Mouse (Mus musculus) liver, adult 2 months (tissue): ENCODE data around the gene Olfr812. TPM values are rescaled to one million over a fixed set of nuclear protein-coding genes. Genes with fewer than 3 reads are reported as not detected.

Experiments
- DNase-seq: peaks from one replicate; pipeline ENCODE4 v3.0.0-alpha.2; 2011; ENCODE audit warnings: low read depth, low spot score; ENCODE audit errors: extremely low read depth
- H3K27ac ChIP-seq: fragments of 200-500 bp; replicated peaks from 2 replicates; pipeline ENCODE4 v1.5.1; 2012; ENCODE audit warnings: low read depth, mild to moderate bottlenecking, control low read depth, inconsistent platforms, low read length; ENCODE audit not compliant: insufficient read depth
- H3K27me3 ChIP-seq: fragments of 200-500 bp; 2 replicates; pipeline ENCODE4 v1.6.1; 2012; ENCODE audit warnings: mild to moderate bottlenecking, moderate library complexity, low read length, inconsistent platforms; ENCODE audit not compliant: control insufficient read depth, insufficient read depth
- H3K36me3 ChIP-seq: fragments of 200-500 bp; 2 replicates; pipeline ENCODE4 v1.6.1; 2012; ENCODE audit warnings: low read length, inconsistent platforms; ENCODE audit not compliant: control insufficient read depth, insufficient read depth
- H3K4me1 ChIP-seq: fragments of 200-500 bp; 2 replicates; pipeline ENCODE4 v1.6.1; 2011; ENCODE audit warnings: low read length; ENCODE audit not compliant: control insufficient read depth, insufficient read depth
- H3K4me3 ChIP-seq: fragments of 200-500 bp; 2 replicates; pipeline ENCODE4 v1.5.1; 2011; ENCODE audit warnings: low read depth, mild to moderate bottlenecking, control low read depth, low read length, moderate library complexity; ENCODE audit not compliant: insufficient read depth
- H3K79me2 ChIP-seq: fragments of 200-500 bp; 2 replicates; pipeline ENCODE4 v1.6.1; 2012; ENCODE audit warnings: inconsistent platforms, mild to moderate bottlenecking, low read length, moderate library complexity; ENCODE audit not compliant: control insufficient read depth, insufficient read depth
- H3K9ac ChIP-seq: fragments of 200-500 bp; 2 replicates; pipeline ENCODE4 v1.6.1; 2012; ENCODE audit warnings: low read depth, mild to moderate bottlenecking, control low read depth, inconsistent platforms, low read length
- CTCF ChIP-seq: fragments of 200-500 bp; IDR thresholded peaks from 2 replicates; pipeline ENCODE4 v1.5.1; 2011; ENCODE audit warnings: low read depth, low read length, control low read depth
- POLR2A ChIP-seq: fragments of 200-500 bp; IDR thresholded peaks from 2 replicates; pipeline ENCODE4 v1.6.1; 2011; ENCODE audit warnings: low read length, control low read depth; ENCODE audit not compliant: insufficient read depth; ENCODE audit errors: extremely low read depth
- WGBS: fragments of 180-500 bp; shearing (Covaris S2); methylation state at CpG from one replicate; pipeline ENCODE4 v1.1.7; 2018; 5-methylcytosine and 5-hydroxymethylcytosine counted together
- polyA plus RNA-seq: library from polyadenylated mRNA; depleted of rRNA; stranded (reverse); fragments of >200 nt; gene quantifications from 2 replicates; pipeline ENCODE4 v1.2.3, GENCODE M21; 2012; rRNA removed
- total RNA-seq: library from RNA; depleted of rRNA; stranded (reverse); fragments of >200 nt; gene quantifications from 2 replicates; pipeline ENCODE4 v1.2.3, GENCODE M21; 2014; rRNA removed

The Olfr812 gene
- total and polyA plus RNA-seq, 2 experiments, result not detected

DNA sequence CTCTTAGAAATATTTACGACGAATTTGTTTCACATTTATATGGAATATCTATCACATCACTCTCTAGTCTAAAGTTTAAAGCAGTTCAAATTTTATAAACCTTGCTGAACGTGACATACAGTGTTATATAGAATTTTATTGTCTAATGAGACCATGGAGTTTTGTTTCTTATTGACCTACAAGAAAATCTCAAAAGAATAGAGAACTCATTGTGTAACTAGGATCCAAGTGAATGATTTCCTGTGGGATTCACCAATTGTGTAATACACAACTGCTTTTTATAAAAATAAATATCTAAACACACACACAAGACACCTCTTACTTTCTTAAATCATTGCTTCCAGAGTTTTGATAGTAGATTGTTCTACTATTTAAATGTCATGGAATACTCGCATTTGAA, 41.6 kb downstream of the Olfr812 start, which contains the start of gene Olfr811:
Gene Olfr811, minus strand, starts transcription at position 101 of the 400 bp plus-strand sequence.
- no peaks in the 10 kb centered on the region for H3K27me3 ChIP-seq
- no peak within 1 kb of the TSS for H3K9ac ChIP-seq
- H3K4me1 ChIP-seq, result no peaks in the 10 kb centered on the region
- H3K4me3 ChIP-seq, result no peak within 1 kb of the TSS
- no peaks in the 10 kb centered on the region for H3K36me3 ChIP-seq
- no peak for TF ChIP-seq POLR2A
- TF ChIP-seq CTCF, result no peak
- WGBS, result 77% methylated on average over 4 of the region's 4 CpGs
- DNase-seq, result no peak
- no peaks in the 10 kb centered on the region for H3K79me2 ChIP-seq
- H3K27ac ChIP-seq, result no peak within 1 kb of the TSS

GRCm38 (mm10) chr10:129794817-129795216, 51.1 kb downstream of the Olfr812 start, which contains the start of gene Olfr810:
Gene Olfr810 (minus strand): TSS chr10:129794917.
- no peaks in the 10 kb centered on the region for H3K79me2 ChIP-seq
- TF ChIP-seq POLR2A (no peak), CTCF (no peak)
- no peak within 1 kb of the TSS for H3K27ac ChIP-seq

More at GRCm38 (mm10) chr10:129794817-129795216, 51.1 kb downstream of the Olfr812 start, which contains the start of gene Olfr810:
- Histone ChIP-seq H3K4me3 (no peak within 1 kb of the TSS), H3K4me1 (no peaks in the 10 kb centered on the region), H3K9ac (no peak within 1 kb of the TSS), H3K36me3 (no peaks in the 10 kb centered on the region), H3K27me3 (no peaks in the 10 kb centered on the region)
- no peak for DNase-seq

Other genes with a start within 250 kb of the Olfr812 start
- gene Olfr796, start 233.5 kb downstream of the Olfr812 start, total RNA-seq, result not detected in 2 replicates
- gene Olfr796, start 233.5 kb downstream of the Olfr812 start, polyA plus RNA-seq, result not detected in 2 replicates
- not detected in 2 replicates for gene Olfr798, start 218.2 kb downstream of the Olfr812 start, total RNA-seq
- not detected in 2 replicates for gene Olfr798, start 218.2 kb downstream of the Olfr812 start, polyA plus RNA-seq
- not detected in 2 replicates for gene Olfr799, start 208.6 kb downstream of the Olfr812 start, total RNA-seq
- not detected in 2 replicates for gene Olfr799, start 208.6 kb downstream of the Olfr812 start, polyA plus RNA-seq
- not detected in 2 replicates for gene Olfr800, start 188.4 kb downstream of the Olfr812 start, total RNA-seq
- not detected in 2 replicates for gene Olfr800, start 188.4 kb downstream of the Olfr812 start, polyA plus RNA-seq
- gene Olfr801, start 172.2 kb downstream of the Olfr812 start, total RNA-seq, result not detected in 2 replicates
- not detected in 2 replicates for gene Olfr801, start 172.2 kb downstream of the Olfr812 start, polyA plus RNA-seq
- not detected in 2 replicates for gene Olfr802, start 157.9 kb downstream of the Olfr812 start, total RNA-seq
- gene Olfr802, start 157.9 kb downstream of the Olfr812 start, polyA plus RNA-seq, result not detected in 2 replicates
- gene Olfr803, start 151.8 kb downstream of the Olfr812 start, total RNA-seq, result not detected in 2 replicates
- gene Olfr803, start 151.8 kb downstream of the Olfr812 start, polyA plus RNA-seq, result not detected in 2 replicates
- not detected in 2 replicates for gene Olfr804, start 142.9 kb downstream of the Olfr812 start, total RNA-seq
- not detected in 2 replicates for gene Olfr804, start 142.9 kb downstream of the Olfr812 start, polyA plus RNA-seq
- gene Olfr805, start 116.7 kb downstream of the Olfr812 start, total RNA-seq, result not detected in 2 replicates
- gene Olfr805, start 116.7 kb downstream of the Olfr812 start, polyA plus RNA-seq, result not detected in 2 replicates
- gene Olfr806, start 104.2 kb downstream of the Olfr812 start, total RNA-seq, result not detected in 2 replicates
- gene Olfr806, start 104.2 kb downstream of the Olfr812 start, polyA plus RNA-seq, result not detected in 2 replicates
- gene Olfr807, start 88.3 kb downstream of the Olfr812 start, total RNA-seq, result not detected in 2 replicates
- gene Olfr807, start 88.3 kb downstream of the Olfr812 start, polyA plus RNA-seq, result not detected in 2 replicates
- not detected in 2 replicates for gene Olfr808, start 80.6 kb downstream of the Olfr812 start, total RNA-seq
- not detected in 2 replicates for gene Olfr808, start 80.6 kb downstream of the Olfr812 start, polyA plus RNA-seq
- gene Olfr809, start 71.5 kb downstream of the Olfr812 start, total RNA-seq, result not detected in 2 replicates
- not detected in 2 replicates for gene Olfr809, start 71.5 kb downstream of the Olfr812 start, polyA plus RNA-seq
- gene Olfr810, start 51.2 kb downstream of the Olfr812 start, total RNA-seq, result not detected in 2 replicates
- gene Olfr810, start 51.2 kb downstream of the Olfr812 start, polyA plus RNA-seq, result not detected in 2 replicates
- not detected in 2 replicates for gene Olfr811, start 41.7 kb downstream of the Olfr812 start, total RNA-seq
- not detected in 2 replicates for gene Olfr811, start 41.7 kb downstream of the Olfr812 start, polyA plus RNA-seq
- not detected in 2 replicates for gene Olfr813, start 9.3 kb upstream of the Olfr812 start, total RNA-seq
- not detected in 2 replicates for gene Olfr813, start 9.3 kb upstream of the Olfr812 start, polyA plus RNA-seq
- not detected in 2 replicates for gene Olfr814, start 33.8 kb upstream of the Olfr812 start, total RNA-seq
- not detected in 2 replicates for gene Olfr814, start 33.8 kb upstream of the Olfr812 start, polyA plus RNA-seq
- 0.13 TPM in 1 of 2 replicates, not detected in the other for gene Olfr815, start 59.8 kb upstream of the Olfr812 start, total RNA-seq
- gene Olfr815, start 59.8 kb upstream of the Olfr812 start, polyA plus RNA-seq, result not detected in 2 replicates
- gene Olfr816, start 69.5 kb upstream of the Olfr812 start, total RNA-seq, result not detected in 2 replicates
- not detected in 2 replicates for gene Olfr816, start 69.5 kb upstream of the Olfr812 start, polyA plus RNA-seq
- gene Olfr818, start 103.0 kb upstream of the Olfr812 start, total RNA-seq, result not detected in 2 replicates
- not detected in 2 replicates for gene Olfr818, start 103.0 kb upstream of the Olfr812 start, polyA plus RNA-seq
- not detected in 2 replicates for gene Olfr819, start 121.2 kb upstream of the Olfr812 start, total RNA-seq
- gene Olfr819, start 121.2 kb upstream of the Olfr812 start, polyA plus RNA-seq, result not detected in 2 replicates
- not detected in 2 replicates for gene Olfr247, start 130.0 kb upstream of the Olfr812 start, total RNA-seq
- not detected in 2 replicates for gene Olfr247, start 130.0 kb upstream of the Olfr812 start, polyA plus RNA-seq
- not detected in 2 replicates for gene Gm10310, start 139.0 kb upstream of the Olfr812 start, total RNA-seq
- not detected in 2 replicates for gene Gm10310, start 139.0 kb upstream of the Olfr812 start, polyA plus RNA-seq
- not detected in 2 replicates for gene Olfr820, start 166.5 kb upstream of the Olfr812 start, total RNA-seq
- gene Olfr820, start 166.5 kb upstream of the Olfr812 start, polyA plus RNA-seq, result not detected in 2 replicates
- not detected in 2 replicates for gene Olfr821, start 184.3 kb upstream of the Olfr812 start, total RNA-seq
- gene Olfr821, start 184.3 kb upstream of the Olfr812 start, polyA plus RNA-seq, result not detected in 2 replicates
- gene Olfr822, start 225.1 kb upstream of the Olfr812 start, total RNA-seq, result not detected in 2 replicates
- not detected in 2 replicates for gene Olfr822, start 225.1 kb upstream of the Olfr812 start, polyA plus RNA-seq